ENCODE assay signal across 9 mouse cellular contexts in the genomic region with DNA sequence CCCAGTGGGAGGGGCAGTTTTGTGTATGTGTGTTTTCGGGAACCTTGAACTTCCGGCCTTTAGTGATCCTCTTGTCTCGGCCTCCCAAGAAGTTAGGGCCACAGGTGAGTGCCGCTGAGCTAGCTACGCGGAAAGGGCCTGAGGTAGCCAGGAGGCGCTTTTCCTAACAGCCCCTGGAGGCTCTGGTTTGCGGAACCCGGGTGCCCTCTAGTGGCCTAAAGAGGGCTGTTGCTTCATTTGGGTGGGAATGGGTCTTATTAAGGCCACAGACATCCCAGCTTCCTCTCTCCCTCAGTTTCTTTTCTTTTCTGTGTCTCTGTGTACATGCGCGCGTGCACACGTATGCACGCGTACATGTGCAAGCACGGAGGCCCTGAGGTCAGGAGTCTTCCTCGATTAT. TPM values are rescaled to one million over a fixed set of nuclear protein-coding genes. Genes with fewer than 3 reads are reported as not detected.
DNase-seq lines count a peak whose midpoint lies in the region; ATAC-seq and TF ChIP-seq lines count a peak whose summit lies in the region.
"Had no signal": no experiment of that assay in that cellular context is flagged by ENCODE, and none has a peak within 500 bp of the region (broad histone marks: within the 10 kb centered on the region; RNA-seq: fewer than 3 reads in every experiment).

No protein-coding gene starts in this region.

- TF ChIP-seq POLR2A in ES-Bruce4 (IDR thresholded peaks at IDR 0.05; ENCODE audit: insufficient read depth, low read length) = no peak
- no peak for TF ChIP-seq POLR2A in bone marrow macrophage, adult 2 months (IDR thresholded peaks at IDR 0.05; ENCODE audit: borderline replicate concordance, low read depth, low read length)

- intact Hi-C loops in heart, postnatal 10 days (cut with DNase I) = loop anchor here (1.0 kb wide), 1 partner anchor 51 kb away; no protein-coding TSS in a partner anchor

- H3K36me3 ChIP-seq in ES-Bruce4 (ENCODE audit: control insufficient read depth, insufficient read depth, low read length, poor library complexity, severe bottlenecking) = no peaks in the 10 kb centered on the region
- 0 out of 2 replicates have a peak, but pooled peaks cover 5% of the 10 kb centered on the region for H3K36me3 ChIP-seq in lung, embryonic 15.5 days

- H3K4me3 ChIP-seq in ES-Bruce4 (ENCODE audit: low read depth, low read length) = peak overlapping the region; percentile 54
- H3K4me3 ChIP-seq in bone marrow macrophage, adult 2 months (ENCODE audit: insufficient read depth, low read length) = no peak overlapping the region
- no peak overlapping the region for H3K4me3 ChIP-seq in lung, embryonic 15.5 days
- H3K4me3 ChIP-seq: limb, embryonic 15.5 days had no signal

- H3K27me3 ChIP-seq in ES-Bruce4 (ENCODE audit: control insufficient read depth, insufficient read depth, low read length, poor library complexity, severe bottlenecking) = no peaks in the 10 kb centered on the region
- H3K27me3 ChIP-seq in lung, embryonic 15.5 days = no peaks in the 10 kb centered on the region
- H3K27me3 ChIP-seq: limb, embryonic 15.5 days had no signal

- no peak for TF ChIP-seq EP300 in ES-Bruce4 (IDR thresholded peaks at IDR 0.05; ENCODE audit: insufficient read depth, low read depth, low read length)

- DNase-seq in heart, postnatal 10 days = peak; percentile 79 to 88
- DNase-seq in layer of hippocampus, adult 11-12 months (ENCODE audit: low spot score) = peak; percentile 86
- peak; percentile 53 for DNase-seq in retina, adult 2 months (ENCODE audit: low read depth, low spot score)
- DNase-seq in thymus, postnatal 10 days (ENCODE audit: low spot score in 2 of 2) = peak; percentile 52 to 74

- no peak overlapping the region for H3K27ac ChIP-seq in ES-Bruce4 (ENCODE audit: insufficient read depth, low read length)
- H3K27ac ChIP-seq in bone marrow macrophage, adult 2 months (ENCODE audit: insufficient read depth, low read depth, low read length) = no peak overlapping the region
- no peak overlapping the region for H3K27ac ChIP-seq in lung, embryonic 15.5 days
- H3K27ac ChIP-seq: limb, embryonic 15.5 days had no signal

- peak overlapping the region; percentile 14 for H3K9ac ChIP-seq in ES-Bruce4 (ENCODE audit: low read depth, poor library complexity, severe bottlenecking)
- H3K9ac ChIP-seq in lung, embryonic 15.5 days = no peak overlapping the region
- H3K9ac ChIP-seq: limb, embryonic 15.5 days had no signal

- H3K4me2 ChIP-seq in lung, embryonic 15.5 days = no peak overlapping the region
- H3K4me2 ChIP-seq: limb, embryonic 15.5 days had no signal

- 9% methylated on average over 17 of the region's 17 CpGs for WGBS in lung, embryonic 15.5 days

- H3K4me1 ChIP-seq in ES-Bruce4 (ENCODE audit: control insufficient read depth, insufficient read depth, low read length) = no peaks in the 10 kb centered on the region
- peaks cover 11% of the 10 kb centered on the region for H3K4me1 ChIP-seq in bone marrow macrophage, adult 2 months (ENCODE audit: control insufficient read depth, insufficient read depth, low read length)
- no peaks in the 10 kb centered on the region for H3K4me1 ChIP-seq in lung, embryonic 15.5 days
- H3K4me1 ChIP-seq: limb, embryonic 15.5 days had no signal

- peak; percentile 90 for TF ChIP-seq CTCF in ES-Bruce4 (IDR thresholded peaks at IDR 0.05; ENCODE audit: low read depth, low read length)
- peak; percentile 89 for TF ChIP-seq CTCF in bone marrow macrophage, adult 2 months (IDR thresholded peaks at IDR 0.05; ENCODE audit: low read depth, low read length)

- no peaks in the 10 kb centered on the region for H3K9me3 ChIP-seq in ES-Bruce4 (replicated peaks; ENCODE audit: control insufficient read depth, insufficient read depth, low read length, poor library complexity, severe bottlenecking)
- no peaks in the 10 kb centered on the region for H3K9me3 ChIP-seq in lung, embryonic 15.5 days
- H3K9me3 ChIP-seq: limb, embryonic 15.5 days had no signal

- peak; percentile 64 for ATAC-seq in erythroblast, adult 5-6 weeks (replicated peaks; ENCODE audit: low FRiP score, poor library complexity, severe bottlenecking)
- ATAC-seq in lung, embryonic 15.5 days (ENCODE audit: borderline replicate concordance, extremely low read depth, low FRiP score, low TSS enrichment) = peak; percentile 43; the same call in 1 of the 2 replicates

RNA-seq across cellular contexts. Expression of a gene that starts 6.5 kb away (rescaled TPM):
- polyA plus RNA-seq in ES-Bruce4 (2011; ENCODE audit: insufficient read depth, insufficient read length, low read depth, missing spikeins) = 2.3 and 2.7 TPM in 2 replicates
- polyA plus RNA-seq in bone marrow macrophage, adult 2 months (2012; ENCODE audit: insufficient read depth, insufficient read length, missing spikeins) = 13.5 and 14.2 TPM in 2 replicates
- total RNA-seq in erythroblast, adult 5-6 weeks (2015; ENCODE audit: low replicate concordance) = 1.5 and 3.8 TPM in 2 replicates
- total RNA-seq in erythroblast, adult 5-6 weeks (2017; ENCODE audit: low replicate concordance) = 1.8 and 5.0 TPM in 2 replicates
- total RNA-seq in heart, postnatal 10 days (2021) = 1 to 10 TPM; 2.0 to 3.3 TPM
- polyA plus RNA-seq in lung, embryonic 15.5 days (2015; fragmentation: Nextera tagmentation; extraction: Ambion mirVana) = 4.9 and 5.0 TPM in 2 replicates

RNA-seq across cellular contexts. Expression of a gene that starts 54.1 kb away (rescaled TPM):
- 45.3 and 48.3 TPM in 2 replicates for polyA plus RNA-seq in ES-Bruce4 (2011; ENCODE audit: insufficient read depth, insufficient read length, low read depth, missing spikeins)
- 22.7 and 39.2 TPM in 2 replicates for polyA plus RNA-seq in bone marrow macrophage, adult 2 months (2012; ENCODE audit: insufficient read depth, insufficient read length, missing spikeins)
- total RNA-seq in erythroblast, adult 5-6 weeks (2015; ENCODE audit: low replicate concordance) = 1.5 and 6.1 TPM in 2 replicates
- total RNA-seq in erythroblast, adult 5-6 weeks (2017; ENCODE audit: low replicate concordance) = 4.9 and 14.5 TPM in 2 replicates
- 10 to 100 TPM; 24.4 to 25.6 TPM for total RNA-seq in heart, postnatal 10 days (2021)
- 37.7 and 42.8 TPM in 2 replicates for polyA plus RNA-seq in lung, embryonic 15.5 days (2015; fragmentation: Nextera tagmentation; extraction: Ambion mirVana)
